Mouse (Mus musculus) granulocyte monocyte progenitor cell, adult 5-6 weeks (primary cell): ENCODE data around the gene Wfdc10. TPM values are rescaled to one million over a fixed set of nuclear protein-coding genes. Genes with fewer than 3 reads are reported as not detected.
"Not testable (repeated sequence)": the region's sequence is repeated elsewhere in the genome, so short reads cannot be mapped to it uniquely, and the experiment has no call there.

ENCODE experiments used
- ATAC-seq: replicated peaks from 2 replicates; pipeline ENCODE4 v1.8.0; 2016; ENCODE audit warnings: mild to moderate bottlenecking, moderate TSS enrichment, inconsistent platforms; ENCODE audit not compliant: poor library complexity, severe bottlenecking
- total RNA-seq, 2 experiments: library from RNA; stranded (forward) in 1 of 2; stranded (reverse) in 1 of 2; fragments of 200-712, 200-1000 nt in 1 of 2; fragments of >200 nt in 1 of 2; fragmentation: Nextera tagmentation in 1 of 2; gene quantifications; 2 replicates each; pipeline ENCODE4 v1.2.3; 2014 to 2017

Wfdc10 gene
- total RNA-seq (2014; fragmentation: Nextera tagmentation) (not detected in 2 replicates), total RNA-seq (2017) (not detected in 2 replicates)

DNA sequence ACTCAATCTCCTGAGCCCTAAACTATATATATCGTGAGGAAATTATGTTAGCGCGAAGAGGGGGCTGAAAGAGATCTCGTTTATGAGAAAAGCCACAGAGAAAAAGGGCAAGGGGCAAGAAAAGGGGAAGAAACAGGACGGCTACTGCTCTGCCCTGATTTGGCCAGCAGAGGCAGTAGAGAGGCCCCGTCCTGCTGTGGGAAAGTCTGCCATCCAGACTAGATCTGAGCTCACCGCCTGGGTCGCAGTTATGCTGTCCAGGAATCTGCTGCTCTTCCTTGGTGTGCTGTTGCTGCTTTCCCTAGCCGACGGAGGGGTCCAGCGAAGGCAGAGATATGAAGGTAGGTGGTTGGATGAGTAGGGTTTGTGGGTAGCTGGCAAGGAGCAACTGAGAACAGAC, at the start of gene Wfdc10:
Wfdc10 (plus strand) TSS at position 189 of the 400 bp plus-strand sequence.
- peak; percentile 98 for ATAC-seq

DNA sequence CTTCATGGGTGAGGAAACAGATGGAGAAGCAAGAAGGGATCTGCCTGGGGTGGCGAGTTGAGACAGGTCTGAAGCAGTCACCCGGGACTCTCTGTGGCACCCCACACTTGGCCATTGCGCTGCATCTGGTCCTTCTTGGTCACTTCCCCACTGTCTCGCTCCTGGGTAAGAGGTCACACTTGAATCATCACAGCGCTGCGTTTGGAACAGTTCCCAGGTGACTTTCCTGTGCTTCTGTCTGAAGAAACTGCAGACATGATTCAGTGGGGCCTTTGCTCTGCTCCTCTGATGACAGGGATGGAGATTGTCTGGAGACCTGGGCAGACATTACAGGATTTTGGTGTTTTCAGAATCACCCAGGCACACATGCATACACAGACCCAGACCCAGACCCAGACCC, 47.1 kb upstream of the Wfdc10 start:
- no peak for ATAC-seq

DNA sequence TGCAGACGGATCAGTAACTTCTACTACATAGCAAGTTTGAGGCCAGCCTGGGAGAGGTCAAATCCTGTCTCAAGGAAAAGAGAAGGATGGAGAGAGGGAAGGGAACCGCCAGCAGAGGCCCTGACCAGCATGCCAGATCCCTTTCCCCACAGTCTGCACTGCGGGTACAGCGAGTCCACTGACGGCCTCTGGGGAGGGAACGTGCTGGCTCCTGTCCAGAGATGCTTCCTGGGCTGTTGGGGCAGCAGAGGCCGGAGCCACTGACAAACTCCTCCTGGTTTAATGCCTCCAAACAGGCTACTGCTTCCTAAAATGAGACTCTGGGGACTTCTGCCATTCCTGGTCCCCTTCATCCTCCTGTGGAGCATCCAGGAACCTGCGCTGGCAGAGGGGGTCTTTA, 42.4 kb upstream of the Wfdc10 start, which contains the start of the genes Wfdc6b and Wfdc8:
Wfdc6b (plus strand) TSS at position 52 of the 400 bp plus-strand sequence.
Wfdc8 (minus strand) TSS at position 156 of the 400 bp plus-strand sequence.
- not testable (repeated sequence) for ATAC-seq

DNA sequence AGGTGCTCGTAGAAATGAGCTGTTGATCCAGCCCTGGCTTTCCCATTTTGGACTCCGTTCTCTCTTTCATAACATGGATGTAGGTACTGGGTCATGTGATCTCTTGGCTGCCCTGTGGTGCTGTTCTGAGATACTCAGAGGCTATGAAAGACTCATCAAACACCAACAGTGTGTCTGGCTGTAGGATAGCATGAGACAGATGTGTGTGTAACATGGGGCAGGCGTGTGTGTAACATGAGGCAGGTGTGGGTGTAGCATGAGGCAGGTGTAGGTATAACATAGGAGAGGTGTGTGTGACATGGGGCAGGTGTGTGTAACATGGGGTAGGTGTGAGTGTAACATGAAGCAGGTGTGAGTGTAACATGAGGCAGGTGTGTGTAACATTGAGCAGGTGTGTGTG, 40.5 kb upstream of the Wfdc10 start:
- ATAC-seq, result no peak

DNA sequence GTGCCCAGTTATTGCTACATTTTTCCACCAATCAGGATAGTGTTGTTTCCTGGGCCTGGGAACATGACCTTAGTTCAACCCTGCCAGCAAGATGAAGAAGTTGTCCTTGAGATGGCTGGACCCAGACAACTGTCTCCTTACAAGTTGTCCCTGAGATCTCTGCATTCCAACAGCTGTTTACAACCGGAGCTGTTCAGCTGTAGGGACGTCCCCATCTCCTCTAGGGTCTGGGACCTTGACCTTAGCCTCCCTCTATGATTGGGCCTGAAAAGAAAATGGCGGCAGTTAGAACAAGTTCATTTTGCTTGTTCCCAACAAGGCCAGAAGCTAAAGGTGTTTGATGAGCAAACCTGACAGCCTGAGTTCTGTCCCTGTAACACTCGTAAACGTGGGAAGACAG, 36.8 kb upstream of the Wfdc10 start:
- no peak for ATAC-seq

DNA sequence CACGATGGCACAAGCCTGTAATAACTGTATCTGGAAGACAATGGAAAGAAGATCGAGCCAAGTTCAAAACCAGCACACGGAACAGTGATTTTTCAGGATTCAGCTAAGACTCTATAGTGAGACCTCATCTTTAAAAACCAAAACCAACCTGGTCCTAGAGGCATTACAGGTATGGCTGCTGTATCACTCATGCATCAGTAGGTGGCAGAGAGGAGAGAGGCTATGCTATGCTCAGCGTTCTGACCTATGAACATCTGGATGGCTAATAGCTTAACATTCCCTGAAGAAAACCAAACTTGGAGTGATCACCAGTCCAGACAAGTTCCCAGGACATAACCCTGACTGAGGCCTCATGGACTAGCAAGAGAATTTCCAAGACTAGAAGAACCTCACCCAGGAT, 34.1 kb upstream of the Wfdc10 start:
- ATAC-seq, result no peak

DNA sequence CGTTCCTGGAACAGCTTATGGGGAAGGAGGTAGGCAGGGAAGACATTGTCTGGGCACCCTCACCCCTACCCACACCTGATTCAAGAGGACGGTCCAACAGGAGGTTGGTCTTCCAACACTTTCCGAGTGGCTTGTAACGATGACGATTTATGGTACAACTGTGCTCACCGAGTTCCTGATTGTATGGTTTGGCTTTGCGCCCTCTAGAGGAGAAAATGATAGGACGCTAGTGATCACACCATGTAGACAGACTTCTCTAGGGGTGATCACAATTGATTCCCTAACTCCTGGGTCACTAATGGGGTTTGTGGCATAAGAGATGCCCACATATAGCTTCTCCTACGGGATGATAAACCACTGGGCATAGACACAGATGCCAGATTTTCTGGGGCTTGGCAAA, 20.6 kb upstream of the Wfdc10 start:
- ATAC-seq, result no peak

DNA sequence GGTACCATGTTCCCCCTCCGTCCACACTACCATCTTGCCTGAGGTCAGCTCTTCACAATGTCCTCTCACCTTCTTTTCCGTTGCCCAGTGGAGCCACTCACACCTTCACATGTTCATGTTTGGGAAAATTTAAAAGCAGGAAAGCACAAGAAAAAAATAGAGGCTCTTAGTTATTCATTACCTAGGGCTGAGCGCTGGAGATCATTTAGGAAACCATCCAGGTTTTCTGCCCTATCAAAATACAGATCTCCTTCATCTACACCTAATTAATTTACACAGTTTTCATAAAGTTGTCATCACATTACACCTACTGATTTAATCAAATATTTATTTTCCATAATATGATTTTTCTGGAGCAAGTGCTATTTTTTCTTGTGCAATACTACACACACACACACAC, 17.1 kb upstream of the Wfdc10 start, which contains the start of gene Wfdc16:
Wfdc16 (minus strand) TSS at position 101 of the 400 bp plus-strand sequence.
- no peak for ATAC-seq

DNA sequence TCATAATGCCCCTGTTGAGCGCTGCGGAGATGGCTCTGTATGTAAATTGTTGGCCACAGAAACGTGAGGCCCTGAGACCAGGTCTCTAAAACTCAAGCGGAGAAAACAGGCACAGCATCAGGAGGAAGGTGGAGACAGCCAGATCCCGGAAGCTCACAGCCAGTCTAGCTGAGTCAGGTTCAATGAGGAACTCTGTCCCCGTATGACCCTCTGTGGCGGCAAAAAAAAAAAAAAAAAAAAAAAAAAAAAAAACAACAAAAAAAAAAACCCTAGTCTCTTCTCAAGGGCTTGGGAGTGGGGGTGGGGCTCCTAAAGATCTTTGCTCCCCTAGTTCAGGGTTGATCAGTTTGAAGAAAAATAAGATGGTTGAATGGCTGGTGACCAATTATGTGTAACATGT, 14.7 kb upstream of the Wfdc10 start:
- ATAC-seq, result peak; percentile 97

DNA sequence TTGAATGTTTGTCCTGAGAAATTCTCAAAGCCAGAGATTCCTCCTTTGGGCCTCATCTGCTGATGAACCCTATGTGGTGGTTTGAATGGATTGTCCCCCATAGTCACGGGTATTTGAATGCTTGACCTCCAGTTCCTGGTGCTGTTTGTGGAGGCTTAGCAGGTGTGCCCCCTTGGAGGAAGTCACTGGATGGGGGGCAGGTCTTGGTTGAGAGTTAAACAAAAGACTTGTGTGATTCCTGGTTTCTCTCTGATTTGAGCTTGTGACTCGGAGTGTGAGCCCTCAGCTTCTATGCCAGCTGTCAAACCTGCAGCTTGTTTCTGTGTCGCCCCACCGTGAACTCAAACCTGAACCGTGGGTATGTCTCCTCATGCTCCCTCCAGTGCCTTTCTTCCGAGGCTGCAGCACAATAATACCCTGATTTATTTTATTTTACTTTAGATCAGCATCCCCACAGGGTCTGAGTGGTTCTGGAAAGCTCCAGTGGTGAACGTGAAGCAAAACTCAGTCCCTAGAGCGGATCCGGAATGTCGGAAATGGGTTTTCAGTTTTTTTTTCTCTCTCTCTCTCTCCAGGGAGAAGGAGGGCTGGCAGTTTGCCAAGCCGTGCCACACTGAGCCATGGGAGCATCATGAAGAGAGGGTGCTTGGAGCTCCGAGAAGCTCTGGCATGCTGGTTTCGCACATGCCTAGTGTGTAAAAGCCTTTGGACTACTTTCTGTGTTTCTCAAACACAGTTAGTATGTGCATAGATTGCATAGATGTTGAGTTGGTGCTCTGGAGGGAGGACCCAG, 13.8 kb upstream of the Wfdc10 start:
- no peak for ATAC-seq

DNA sequence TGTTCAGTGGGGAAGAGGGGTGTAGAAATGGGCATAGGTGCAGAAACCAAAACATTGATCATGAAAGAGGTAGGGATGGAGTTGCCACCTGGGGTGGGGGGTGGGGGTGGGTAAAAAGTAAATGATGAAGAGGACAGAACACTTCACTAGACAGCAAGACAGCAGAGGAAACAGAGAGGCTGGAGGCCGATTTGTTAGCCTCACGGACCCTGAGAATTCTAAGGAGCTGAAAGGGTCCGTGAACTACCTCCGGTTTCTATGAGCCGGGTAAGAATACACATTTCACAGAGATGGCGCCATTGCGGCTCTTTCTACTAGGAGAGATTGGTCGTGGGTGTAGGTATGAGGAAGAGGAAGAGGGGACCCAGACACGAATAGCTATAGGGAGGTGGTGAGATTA, 637 bp downstream of the Wfdc10 start, which contains the start of gene Wfdc9:
Wfdc9 (minus strand) TSS at position 101 of the 400 bp plus-strand sequence.
- ATAC-seq, result no peak

DNA sequence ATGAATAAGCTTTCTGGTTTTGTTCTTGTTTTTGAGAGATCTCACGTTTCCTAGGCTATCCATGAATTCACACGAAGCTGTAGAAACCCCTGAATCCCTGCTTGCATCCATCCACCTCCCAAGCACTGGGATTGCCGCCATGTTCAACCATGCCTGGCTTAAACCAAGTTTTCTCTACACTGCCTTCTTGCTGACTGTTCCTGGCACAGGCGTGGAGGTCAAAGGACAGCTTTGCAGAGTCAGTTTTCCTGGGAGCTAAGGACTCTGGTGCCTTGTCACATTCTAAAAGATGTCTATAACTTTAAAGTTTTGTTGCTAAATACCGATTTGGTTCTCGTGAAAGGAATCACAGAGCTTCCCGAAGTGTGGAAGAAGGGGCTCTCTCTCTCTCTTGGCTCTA, 9.0 kb downstream of the Wfdc10 start:
- no peak for ATAC-seq

DNA sequence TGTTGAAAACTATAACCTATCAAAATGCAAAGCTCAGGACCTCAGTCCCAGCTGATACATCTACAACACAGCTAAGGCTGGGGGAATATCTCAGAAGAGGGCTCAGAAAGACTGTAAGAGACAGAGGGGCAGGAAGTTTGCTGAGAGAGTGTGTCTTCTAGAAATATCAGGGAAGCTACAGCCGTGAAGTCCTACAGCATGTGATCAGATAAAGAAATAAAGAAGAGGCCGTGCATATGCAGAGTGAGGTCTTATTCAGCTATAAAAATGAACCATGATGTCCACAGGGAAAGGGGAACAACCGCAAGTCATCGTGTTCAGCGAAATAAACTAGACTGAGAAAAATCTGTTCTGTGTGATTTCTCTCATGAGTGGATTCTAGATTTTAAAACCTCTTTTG, 14.4 kb downstream of the Wfdc10 start:
- no peak for ATAC-seq

DNA sequence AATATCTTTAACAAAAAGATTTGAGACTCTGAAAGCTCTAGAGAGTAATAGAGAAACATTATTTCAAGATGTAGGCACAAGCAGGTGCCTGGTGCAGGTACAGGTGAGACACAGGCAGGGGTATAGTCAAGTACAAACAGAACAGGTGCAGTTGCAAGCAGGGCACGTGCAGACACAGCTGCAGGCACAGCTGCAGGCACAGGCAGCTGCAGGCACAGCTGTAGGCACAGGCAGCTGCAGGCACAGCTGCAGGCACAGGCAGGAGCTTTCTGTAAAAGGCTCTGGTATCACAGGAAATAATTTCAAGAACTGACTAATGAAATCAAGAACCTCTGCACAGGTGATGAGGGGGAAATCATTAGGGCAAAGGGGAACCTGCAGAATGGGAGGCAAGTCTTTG, 15.1 kb downstream of the Wfdc10 start:
- no peak for ATAC-seq

DNA sequence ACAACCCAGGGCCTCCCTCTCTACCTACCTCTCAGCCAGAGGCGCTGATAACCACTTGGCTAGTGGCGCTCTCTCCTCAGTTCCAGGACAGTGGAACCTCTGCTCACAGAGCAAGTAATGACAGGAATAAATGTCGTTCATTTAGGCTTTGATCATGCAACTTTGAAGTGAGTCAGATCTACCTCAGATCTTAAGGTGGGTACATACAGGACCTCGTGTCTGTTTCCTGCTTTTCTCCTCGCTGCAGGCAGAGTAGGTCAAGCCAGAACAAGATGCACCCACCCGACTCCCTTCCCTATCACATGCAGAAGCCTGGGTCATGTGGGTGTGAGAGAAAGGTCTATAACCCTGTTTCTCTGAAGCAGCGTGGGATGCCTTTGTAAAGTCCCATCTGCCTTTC, 18.1 kb downstream of the Wfdc10 start, which contains the start of gene Wfdc11:
Wfdc11 (minus strand) TSS at position 101 of the 400 bp plus-strand sequence.
- ATAC-seq, result no peak

DNA sequence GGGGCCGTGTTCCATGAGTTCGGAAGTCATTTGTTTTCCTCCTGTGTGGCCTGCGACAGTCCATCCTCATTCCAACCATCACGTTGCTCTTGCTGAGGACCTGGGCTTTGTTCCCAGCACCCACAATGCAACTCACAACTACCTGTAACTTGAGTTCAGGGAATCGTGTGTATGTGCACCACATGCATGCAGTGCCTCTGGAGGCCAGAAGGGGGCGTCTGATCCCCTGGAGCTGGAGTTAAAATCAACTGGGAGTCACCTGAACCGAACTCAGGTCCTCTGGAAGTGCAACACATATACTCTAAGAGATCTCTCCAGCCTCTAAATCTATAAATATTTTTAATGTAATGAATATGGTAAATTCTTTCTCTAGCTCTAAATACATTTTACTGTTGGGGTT, 20.3 kb downstream of the Wfdc10 start:
- ATAC-seq, result no peak

DNA sequence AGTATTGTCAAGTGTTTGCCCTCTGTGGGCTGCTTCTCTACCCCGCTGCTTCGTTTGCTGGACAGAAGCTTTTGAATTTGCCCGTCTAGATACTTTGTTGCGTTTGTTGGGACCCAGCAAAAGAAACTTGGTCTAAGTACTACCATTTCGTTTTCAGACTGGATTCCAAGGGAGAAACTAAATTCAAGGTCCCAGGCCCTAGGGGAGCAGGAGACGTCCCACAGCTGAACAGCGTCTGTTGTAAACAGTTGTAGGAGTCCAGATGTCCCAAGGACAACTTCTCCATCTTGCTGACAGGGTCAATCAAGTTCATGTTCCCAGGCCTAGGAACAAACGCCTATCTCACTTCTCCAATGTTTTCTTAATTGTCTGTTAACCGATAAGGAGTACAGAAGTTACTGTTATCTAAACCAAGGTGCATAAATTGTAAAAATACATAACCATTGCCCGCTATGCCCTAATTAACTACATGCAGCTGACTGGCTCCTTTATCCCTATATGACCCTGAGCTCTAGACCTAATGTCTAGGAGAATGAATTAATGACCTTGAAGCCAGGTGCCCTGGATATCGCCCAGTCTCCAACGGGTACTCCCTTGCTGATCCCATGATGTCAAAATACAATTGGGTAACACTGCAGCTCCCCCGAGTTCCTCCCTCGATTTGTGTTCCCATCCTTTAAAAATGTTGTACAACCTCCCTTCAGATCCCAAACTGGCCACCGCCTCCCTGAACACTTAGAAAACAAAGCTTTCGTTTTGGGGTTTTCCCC, 21.3 kb downstream of the Wfdc10 start:
- ATAC-seq, result no peak

DNA sequence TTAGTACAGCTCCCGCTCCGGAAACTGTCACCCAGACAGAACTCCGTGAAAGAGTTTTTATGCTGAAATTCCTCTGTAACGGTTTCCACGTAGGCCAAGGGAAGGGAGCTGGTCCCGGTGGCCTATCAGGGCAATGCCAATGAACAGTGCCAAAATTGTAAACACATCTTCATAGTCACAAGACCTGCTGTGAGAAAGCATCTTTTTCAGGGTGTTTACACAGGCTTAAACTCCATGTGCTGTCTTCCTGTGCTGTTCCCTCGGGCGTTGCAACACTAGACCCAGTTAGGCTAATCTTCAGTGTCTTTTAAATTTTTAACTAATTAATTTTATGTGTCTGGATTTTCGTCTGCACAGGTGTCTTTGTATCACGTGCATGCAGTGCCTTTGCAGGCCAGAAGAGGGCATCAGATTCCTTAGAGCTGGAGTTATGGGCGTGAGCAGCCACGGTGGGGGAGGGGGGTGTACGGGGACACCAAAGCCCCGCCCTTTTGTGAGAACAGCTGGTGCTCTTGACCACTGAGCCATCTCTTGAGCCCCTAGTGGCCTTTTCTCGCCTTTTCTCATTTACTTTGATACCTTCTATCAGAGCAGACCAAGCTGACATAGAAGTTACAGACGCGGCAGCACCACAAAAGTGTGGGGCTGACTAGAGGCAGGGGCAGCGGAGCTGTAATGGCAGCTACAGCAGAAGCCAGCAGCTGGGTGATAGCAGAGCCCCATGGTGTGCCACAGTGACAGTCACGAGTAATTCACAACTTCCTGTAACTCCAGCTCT, 23.2 kb downstream of the Wfdc10 start:
- ATAC-seq, result peak; percentile 93

DNA sequence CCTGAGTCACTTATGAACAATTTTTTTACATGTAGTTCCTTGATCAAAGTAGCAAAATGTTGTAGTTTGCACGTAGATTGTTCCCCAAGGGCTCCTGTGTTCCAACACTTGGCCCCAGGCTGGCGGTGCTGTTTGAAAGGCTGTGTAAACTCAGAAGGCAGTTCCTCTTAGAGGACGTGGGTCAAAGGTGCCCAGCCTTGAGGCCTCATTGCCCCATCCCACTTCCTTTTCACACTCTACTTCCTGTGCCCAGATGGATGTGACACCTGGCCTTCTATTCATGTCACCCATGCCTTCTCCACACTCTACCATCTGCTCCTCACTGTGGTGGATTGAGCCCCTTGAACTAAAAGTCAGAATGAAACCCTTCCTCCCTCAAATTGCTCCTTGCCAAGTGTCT, 24.1 kb downstream of the Wfdc10 start:
- peak; percentile 71 for ATAC-seq

DNA sequence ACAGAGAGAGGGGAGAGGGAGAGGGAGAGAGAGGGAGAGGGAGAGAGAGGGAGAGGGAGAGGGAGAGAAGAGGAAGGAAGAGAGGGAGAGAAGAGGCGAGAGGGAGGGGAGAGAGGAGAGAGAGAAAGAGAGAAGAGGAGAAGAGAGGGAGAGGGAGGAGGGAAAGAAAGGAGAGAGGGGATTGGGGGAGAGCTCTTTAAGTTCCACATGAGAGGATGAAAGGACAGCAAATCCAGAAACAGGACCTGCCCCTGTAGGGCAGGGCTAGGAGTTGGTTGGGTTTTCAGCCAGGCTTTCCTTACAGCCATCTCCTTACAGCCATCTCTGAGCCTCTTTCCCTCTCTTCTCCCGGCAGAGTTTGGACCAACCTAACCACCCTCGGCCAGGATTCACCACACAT, 29.0 kb downstream of the Wfdc10 start, which contains the start of gene Wfdc13:
Wfdc13 (plus strand) TSS at position 301 of the 400 bp plus-strand sequence.
- no peak for ATAC-seq
